ENCODE assay signal across 8 mouse cellular contexts in the genomic region with DNA sequence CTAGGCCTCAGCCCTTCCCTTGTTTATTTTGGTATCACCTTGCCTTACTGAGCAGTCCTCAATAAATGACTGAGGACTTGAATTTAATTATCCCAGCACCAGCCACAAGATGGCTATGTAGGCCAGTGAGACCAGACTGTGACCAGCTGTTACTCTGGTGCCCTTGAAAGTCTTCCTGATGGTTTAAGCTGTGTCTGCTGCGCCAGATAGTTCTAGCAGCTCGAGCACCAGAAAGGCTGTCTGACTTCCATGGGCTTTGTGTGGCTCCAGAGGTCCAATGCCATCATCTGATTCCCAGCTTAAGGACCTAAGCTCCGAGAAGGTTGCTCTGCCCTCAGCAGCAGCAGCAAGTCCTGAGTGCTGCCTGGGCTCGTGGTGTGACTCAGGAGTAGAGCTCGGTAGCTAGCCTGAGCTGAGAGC. TPM values are rescaled to one million over a fixed set of nuclear protein-coding genes. Genes with fewer than 3 reads are reported as not detected.
DNase-seq lines count a peak whose midpoint lies in the region; ATAC-seq and TF ChIP-seq lines count a peak whose summit lies in the region.

No protein-coding gene starts in this region.

- no peak for ATAC-seq in forebrain, embryonic 11.5 days (replicated peaks; ENCODE audit: low FRiP score)

- H3K27me3 ChIP-seq in forebrain, embryonic 10.5 days (ENCODE audit: poor library complexity, severe bottlenecking): no peaks in the 10 kb centered on the region
- no peaks in the 10 kb centered on the region for H3K27me3 ChIP-seq in forebrain, embryonic 11.5 days (ENCODE audit: control insufficient read depth, insufficient read depth, low read length)

- 79% methylated on average over 5 of the region's 5 CpGs for WGBS in forebrain, embryonic 10.5 days
- 74% methylated on average over 5 of the region's 5 CpGs for WGBS in forebrain, embryonic 11.5 days

- intact Hi-C loops in heart, postnatal 14 days (cut with DNase I): no loop called here

- no peak overlapping the region for H3K27ac ChIP-seq in forebrain, embryonic 10.5 days
- no peak overlapping the region for H3K27ac ChIP-seq in forebrain, embryonic 11.5 days (ENCODE audit: low read depth, low read length)
- H3K27ac ChIP-seq in embryonic fibroblast, embryonic 13.5 days (ENCODE audit: insufficient read depth, low read length): peak overlapping the region; percentile 98

- H3K4me2 ChIP-seq in forebrain, embryonic 11.5 days (ENCODE audit: low read depth, low read length, severe bottlenecking): no peak overlapping the region

- TF ChIP-seq POLR2A in embryonic fibroblast, embryonic 13.5 days (IDR thresholded peaks at IDR 0.05; ENCODE audit: low read depth, low read length): no peak

- H3K9me3 ChIP-seq in forebrain, embryonic 10.5 days: no peaks in the 10 kb centered on the region
- H3K9me3 ChIP-seq in forebrain, embryonic 11.5 days (ENCODE audit: control insufficient read depth, low read length): no peaks in the 10 kb centered on the region

- H3K4me3 ChIP-seq in forebrain, embryonic 10.5 days: no peak overlapping the region
- no peak overlapping the region for H3K4me3 ChIP-seq in forebrain, embryonic 11.5 days (ENCODE audit: low read depth, low read length)
- no peak overlapping the region for H3K4me3 ChIP-seq in embryonic fibroblast, embryonic 13.5 days (ENCODE audit: insufficient read depth, low read length)

- TF ChIP-seq CTCF in embryonic fibroblast, embryonic 13.5 days (IDR thresholded peaks at IDR 0.05; ENCODE audit: borderline replicate concordance, insufficient read depth, low read length): peak; percentile 43; the same call in 1 of the 2 replicates

- peaks cover 10% of the 10 kb centered on the region for H3K36me3 ChIP-seq in forebrain, embryonic 10.5 days (replicated peaks)
- H3K36me3 ChIP-seq in forebrain, embryonic 11.5 days (ENCODE audit: control insufficient read depth, insufficient read depth, low read length): no peaks in the 10 kb centered on the region

- H3K9ac ChIP-seq in forebrain, embryonic 11.5 days (ENCODE audit: low read length): no peak overlapping the region

- peak; percentile 30 for DNase-seq in forebrain, embryonic 10.5 days (ENCODE audit: extremely low spot score, low spot score)
- DNase-seq in forebrain, embryonic 11.5 days (ENCODE audit: low spot score): no peak
- peak; percentile 56 for DNase-seq in ZHBTc4 (ENCODE audit: low read depth, low spot score)
- peak; percentile 32 to 70 for DNase-seq in heart, postnatal 14 days
- DNase-seq in layer of hippocampus, adult 8-10 months (ENCODE audit: low spot score in 2 of 2): peak; percentile 56 to 66
- DNase-seq in lung, postnatal 10 days: peak; percentile 83
- peak; percentile 21 for DNase-seq in right cerebral cortex, postnatal 14 days

- no peaks in the 10 kb centered on the region for H3K4me1 ChIP-seq in forebrain, embryonic 10.5 days
- no peaks in the 10 kb centered on the region for H3K4me1 ChIP-seq in forebrain, embryonic 11.5 days (replicated peaks; ENCODE audit: control insufficient read depth, insufficient read depth, low read length)
- H3K4me1 ChIP-seq in embryonic fibroblast, embryonic 13.5 days (ENCODE audit: control insufficient read depth, insufficient read depth, low read length): peaks cover 26% of the 10 kb centered on the region

RNA-seq across cellular contexts. Expression of a gene that starts 20.2 kb away (rescaled TPM):
- polyA plus RNA-seq in forebrain, embryonic 10.5 days (2016; fragmentation: Nextera tagmentation; extraction: Ambion mirVana): 105 and 108 TPM in 2 replicates
- 53.6 and 69.3 TPM in 2 replicates for polyA plus RNA-seq in forebrain, embryonic 11.5 days (2014; fragmentation: Nextera tagmentation; extraction: Ambion mirVana)
- 1,069 and 1,358 TPM in 2 replicates for polyA plus RNA-seq in embryonic fibroblast, embryonic 13.5 days (2011; ENCODE audit: insufficient read length, low read depth, missing spikeins)
- total RNA-seq in heart, postnatal 14 days (2021): 10 to 100 TPM; 24.8 to 31.9 TPM
- 10 to 100 TPM in 3 of 4 experiments, 1 to 10 TPM in 1; 9.7 to 16.0 (median 11.5) TPM for total RNA-seq in layer of hippocampus, adult 8-10 months (2022)

RNA-seq across cellular contexts. Expression of a gene that starts 37.1 kb away (rescaled TPM):
- 0.06 TPM in 1 of 2 replicates, not detected in the other for polyA plus RNA-seq in forebrain, embryonic 10.5 days (2016; fragmentation: Nextera tagmentation; extraction: Ambion mirVana)
- polyA plus RNA-seq in forebrain, embryonic 11.5 days (2014; fragmentation: Nextera tagmentation; extraction: Ambion mirVana): not detected in 2 replicates
- not detected in 2 replicates for polyA plus RNA-seq in embryonic fibroblast, embryonic 13.5 days (2011; ENCODE audit: insufficient read length, low read depth, missing spikeins)
- total RNA-seq in heart, postnatal 14 days (2021): not detected
- total RNA-seq in layer of hippocampus, adult 8-10 months (2022): 1 to 10 TPM in 2 of 4 experiments, under 1 TPM in 2; 0.45 to 4.0 (median 1.8) TPM

RNA-seq across cellular contexts. Expression of a gene that starts 52.2 kb away (rescaled TPM):
- 5.8 and 6.4 TPM in 2 replicates for polyA plus RNA-seq in forebrain, embryonic 10.5 days (2016; fragmentation: Nextera tagmentation; extraction: Ambion mirVana)
- 6.3 and 6.5 TPM in 2 replicates for polyA plus RNA-seq in forebrain, embryonic 11.5 days (2014; fragmentation: Nextera tagmentation; extraction: Ambion mirVana)
- 9.5 and 17.3 TPM in 2 replicates for polyA plus RNA-seq in embryonic fibroblast, embryonic 13.5 days (2011; ENCODE audit: insufficient read length, low read depth, missing spikeins)
- total RNA-seq in heart, postnatal 14 days (2021): 10 to 100 TPM in 1 of 2 experiments, 1 to 10 TPM in 1; 9.2 to 10.3 TPM
- 10 to 100 TPM; 23.5 to 25.3 (median 24.3) TPM for total RNA-seq in layer of hippocampus, adult 8-10 months (2022)

RNA-seq across cellular contexts. Expression of a gene that starts 54.0 kb away (rescaled TPM):
- 18.5 and 20.4 TPM in 2 replicates for polyA plus RNA-seq in forebrain, embryonic 10.5 days (2016; fragmentation: Nextera tagmentation; extraction: Ambion mirVana)
- 17.3 and 20.0 TPM in 2 replicates for polyA plus RNA-seq in forebrain, embryonic 11.5 days (2014; fragmentation: Nextera tagmentation; extraction: Ambion mirVana)
- polyA plus RNA-seq in embryonic fibroblast, embryonic 13.5 days (2011; ENCODE audit: insufficient read length, low read depth, missing spikeins): 6.5 and 7.3 TPM in 2 replicates
- 1 to 10 TPM; 4.2 to 4.6 TPM for total RNA-seq in heart, postnatal 14 days (2021)
- 10 to 100 TPM; 15.0 to 23.6 (median 19.6) TPM for total RNA-seq in layer of hippocampus, adult 8-10 months (2022)

RNA-seq across cellular contexts. Expression of a gene that starts 54.2 kb away (rescaled TPM):
- polyA plus RNA-seq in forebrain, embryonic 10.5 days (2016; fragmentation: Nextera tagmentation; extraction: Ambion mirVana): 194 and 213 TPM in 2 replicates
- 140 and 146 TPM in 2 replicates for polyA plus RNA-seq in forebrain, embryonic 11.5 days (2014; fragmentation: Nextera tagmentation; extraction: Ambion mirVana)
- 98.3 and 104 TPM in 2 replicates for polyA plus RNA-seq in embryonic fibroblast, embryonic 13.5 days (2011; ENCODE audit: insufficient read length, low read depth, missing spikeins)
- 10 to 100 TPM; 66.9 to 70.5 TPM for total RNA-seq in heart, postnatal 14 days (2021)
- 10 to 100 TPM; 61.7 to 67.5 (median 66.1) TPM for total RNA-seq in layer of hippocampus, adult 8-10 months (2022)
